Mouse (Mus musculus): Measurements from ENCODE around the gene 2310009B15Rik. TPM values are rescaled to one million over a fixed set of nuclear protein-coding genes. Genes with fewer than 3 reads are reported as not detected.

2310009B15Rik gene
- polyA plus RNA-seq, 1 experiment from 2014 or later = 26.4 TPM

GRCm38 (mm10) chr1:138850823-138851222 is 5.8 kb downstream of the 2310009B15Rik start:
- Histone ChIP-seq H3K9me3 (ENCODE audit: control insufficient read depth, low read length) (no peaks in the 10 kb centered on the region), H3K27me3 (replicated peaks; ENCODE audit: control insufficient read depth, insufficient read depth, low read length) (peaks cover 10% of the 10 kb centered on the region), H3K4me3 (replicated peaks; ENCODE audit: low read length) (no peak overlapping the region), H3K4me2 (ENCODE audit: low read length) (no peak overlapping the region), H3K36me3 (ENCODE audit: control insufficient read depth, insufficient read depth) (no peaks in the 10 kb centered on the region), H3K9ac (replicated peaks; ENCODE audit: low read depth, low read length) (no peak overlapping the region), H3K27ac (ENCODE audit: low read length) (no peak overlapping the region), H3K4me1 (replicated peaks; ENCODE audit: control insufficient read depth, insufficient read depth, low read length) (peaks cover 23% of the 10 kb centered on the region)
- 97% methylated on average over 1 of the region's 1 CpGs for WGBS
- no peak for ATAC-seq

GRCm38 (mm10) chr1:138850161-138850539 is 6.5 kb downstream of the 2310009B15Rik start:
- Histone ChIP-seq H3K27me3 (replicated peaks; ENCODE audit: control insufficient read depth, insufficient read depth, low read length) (peaks cover 17% of the 10 kb centered on the region), H3K36me3 (ENCODE audit: control insufficient read depth, insufficient read depth) (no peaks in the 10 kb centered on the region), H3K4me1 (replicated peaks; ENCODE audit: control insufficient read depth, insufficient read depth, low read length) (peaks cover 21% of the 10 kb centered on the region), H3K9me3 (ENCODE audit: control insufficient read depth, low read length) (no peaks in the 10 kb centered on the region), H3K9ac (replicated peaks; ENCODE audit: low read depth, low read length) (no peak overlapping the region), H3K27ac (ENCODE audit: low read length) (no peak overlapping the region), H3K4me3 (replicated peaks; ENCODE audit: low read length) (no peak overlapping the region), H3K4me2 (ENCODE audit: low read length) (no peak overlapping the region)
- no peak for ATAC-seq
- 43% methylated on average over 2 of the region's 4 CpGs for WGBS

DNA sequence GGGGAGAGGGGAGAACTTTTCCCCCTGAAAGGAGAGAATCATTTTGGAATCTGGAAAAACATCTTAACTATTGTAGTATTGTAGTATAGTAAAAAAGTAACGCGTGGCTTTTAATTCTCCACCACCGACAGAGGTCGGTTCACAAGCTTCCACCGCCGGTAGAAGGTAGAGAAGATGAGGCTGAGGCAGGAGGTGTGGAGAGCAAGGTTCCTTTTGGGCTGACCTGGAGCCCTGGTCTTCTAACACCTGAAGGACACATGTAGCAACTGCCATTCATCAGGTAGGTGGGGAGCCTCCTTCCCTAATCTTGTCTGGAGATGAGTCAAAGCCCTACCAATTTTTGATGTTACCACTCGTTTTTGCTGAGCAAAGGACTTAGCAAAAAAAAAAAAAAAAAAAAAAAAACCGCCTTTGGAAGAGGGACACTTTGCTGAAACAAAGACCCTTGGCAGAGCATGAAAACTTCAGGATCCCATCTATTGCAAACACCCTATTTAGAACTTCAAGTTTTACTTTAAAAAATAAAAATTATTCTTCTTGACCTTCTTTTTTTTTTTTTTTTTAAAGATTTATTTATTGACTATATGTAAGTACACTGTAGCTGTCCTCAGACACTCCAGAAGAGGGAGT is 7.0 kb downstream of the 2310009B15Rik start:
- Histone ChIP-seq H3K9me3 (ENCODE audit: control insufficient read depth, low read length) (no peaks in the 10 kb centered on the region), H3K27ac (ENCODE audit: low read length) (no peak overlapping the region), H3K4me3 (replicated peaks; ENCODE audit: low read length) (no peak overlapping the region), H3K4me1 (replicated peaks; ENCODE audit: control insufficient read depth, insufficient read depth, low read length) (peaks cover 21% of the 10 kb centered on the region), H3K27me3 (replicated peaks; ENCODE audit: control insufficient read depth, insufficient read depth, low read length) (peaks cover 22% of the 10 kb centered on the region), H3K36me3 (ENCODE audit: control insufficient read depth, insufficient read depth) (no peaks in the 10 kb centered on the region), H3K9ac (replicated peaks; ENCODE audit: low read depth, low read length) (no peak overlapping the region), H3K4me2 (ENCODE audit: low read length) (no peak overlapping the region)
- ATAC-seq = no peak
- 15% methylated on average over 8 of the region's 8 CpGs for WGBS

DNA sequence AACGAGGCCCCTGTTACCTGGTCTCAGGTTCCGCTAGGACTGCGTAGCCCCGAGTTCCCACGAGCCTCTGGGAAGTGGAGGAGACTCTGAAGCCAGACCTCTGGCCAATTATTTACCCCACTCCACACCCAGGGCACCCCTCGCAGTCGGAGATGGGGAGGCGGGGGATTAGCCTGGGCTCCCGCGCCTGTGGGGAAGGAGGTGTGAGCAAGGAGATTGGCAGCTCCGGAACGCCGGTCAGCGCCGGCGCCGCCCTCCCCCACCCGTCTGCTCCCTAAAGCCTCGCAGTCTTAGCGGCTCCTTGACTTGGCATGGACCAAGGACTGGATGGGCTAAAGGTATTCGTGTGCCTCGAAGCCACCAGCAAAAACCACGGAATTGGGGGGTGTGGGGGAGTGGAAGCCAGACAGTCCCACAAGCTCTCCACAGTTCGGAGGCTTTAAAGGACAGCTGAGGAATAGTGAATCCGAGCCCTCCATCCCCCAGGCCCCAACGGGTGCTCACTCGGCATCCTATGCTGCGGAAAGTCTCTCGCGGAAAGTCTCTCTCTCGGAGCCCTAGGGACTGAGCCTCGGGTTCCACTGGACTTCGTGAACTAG is 8.0 kb downstream of the 2310009B15Rik start, which contains the start of gene Lhx9:
Gene Lhx9, minus strand, starts transcription at position 67 of the 599 bp plus-strand sequence.
- Histone ChIP-seq H3K9ac (replicated peaks; ENCODE audit: low read depth, low read length) (peak within 1 kb of the TSS; percentile 36), H3K27me3 (replicated peaks; ENCODE audit: control insufficient read depth, insufficient read depth, low read length) (peaks cover 27% of the 10 kb centered on the region), H3K9me3 (ENCODE audit: control insufficient read depth, low read length) (no peaks in the 10 kb centered on the region), H3K4me2 (ENCODE audit: low read length) (peak within 1 kb of the TSS; percentile 52), H3K27ac (ENCODE audit: low read length) (no peak within 1 kb of the TSS; the same call in 1 of the 2 replicates), H3K36me3 (ENCODE audit: control insufficient read depth, insufficient read depth) (no peaks in the 10 kb centered on the region), H3K4me3 (replicated peaks; ENCODE audit: low read length) (peak within 1 kb of the TSS; percentile 43), H3K4me1 (replicated peaks; ENCODE audit: control insufficient read depth, insufficient read depth, low read length) (peaks cover 27% of the 10 kb centered on the region)
- under 1% methylated on average over 33 of the region's 33 CpGs for WGBS
- peak; percentile 40 for ATAC-seq

- Histone ChIP-seq H3K4me3 (replicated peaks; ENCODE audit: low read length) (peak overlapping the region; percentile 43), H3K4me1 (replicated peaks; ENCODE audit: control insufficient read depth, insufficient read depth, low read length) (peaks cover 31% of the 10 kb centered on the region), H3K4me2 (ENCODE audit: low read length) (peak overlapping the region; percentile 52), H3K9ac (replicated peaks; ENCODE audit: low read depth, low read length) (peak overlapping the region; percentile 36), H3K9me3 (ENCODE audit: control insufficient read depth, low read length) (no peaks in the 10 kb centered on the region), H3K27ac (ENCODE audit: low read length) (no peak overlapping the region; the same call in 1 of the 2 replicates), H3K36me3 (ENCODE audit: control insufficient read depth, insufficient read depth) (no peaks in the 10 kb centered on the region), H3K27me3 (replicated peaks; ENCODE audit: control insufficient read depth, insufficient read depth, low read length) (peaks cover 27% of the 10 kb centered on the region)
- ATAC-seq = peak; percentile 32
- WGBS = under 1% methylated on average over 16 of the region's 16 CpGs
These were observed 8.6 kb downstream of the 2310009B15Rik start for GRCm38 (mm10) chr1:138848026-138848425.

DNA sequence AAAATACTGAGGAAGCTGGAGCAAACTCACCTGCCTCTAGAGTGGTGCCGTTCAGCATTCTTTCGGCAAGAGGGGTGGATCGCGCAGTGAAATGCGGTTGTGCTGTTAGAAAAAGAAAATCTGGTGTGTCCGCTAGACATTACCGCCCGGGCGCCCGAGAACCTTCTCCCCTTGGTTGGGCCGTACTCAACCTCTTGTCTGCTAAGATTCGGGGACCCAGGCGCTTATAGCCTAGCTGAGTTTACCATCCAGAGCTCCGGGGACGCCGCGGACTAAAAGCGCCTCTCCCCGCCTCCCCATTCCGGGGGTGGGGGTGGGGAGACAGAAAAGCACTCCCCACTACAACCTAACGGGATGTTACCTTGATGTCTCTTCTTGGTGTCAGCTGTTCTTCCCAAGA is 9.5 kb downstream of the 2310009B15Rik start:
- Histone ChIP-seq H3K27me3 (replicated peaks; ENCODE audit: control insufficient read depth, insufficient read depth, low read length) (peaks cover 27% of the 10 kb centered on the region), H3K9ac (replicated peaks; ENCODE audit: low read depth, low read length) (peak overlapping the region; percentile 12), H3K9me3 (ENCODE audit: control insufficient read depth, low read length) (no peaks in the 10 kb centered on the region), H3K4me3 (replicated peaks; ENCODE audit: low read length) (peak overlapping the region; percentile 37), H3K4me1 (replicated peaks; ENCODE audit: control insufficient read depth, insufficient read depth, low read length) (peaks cover 35% of the 10 kb centered on the region), H3K36me3 (ENCODE audit: control insufficient read depth, insufficient read depth) (no peaks in the 10 kb centered on the region), H3K27ac (ENCODE audit: low read length) (no peak overlapping the region), H3K4me2 (ENCODE audit: low read length) (peak overlapping the region; percentile 49)
- 0% methylated on average over 21 of the region's 21 CpGs for WGBS
- ATAC-seq = no peak

DNA sequence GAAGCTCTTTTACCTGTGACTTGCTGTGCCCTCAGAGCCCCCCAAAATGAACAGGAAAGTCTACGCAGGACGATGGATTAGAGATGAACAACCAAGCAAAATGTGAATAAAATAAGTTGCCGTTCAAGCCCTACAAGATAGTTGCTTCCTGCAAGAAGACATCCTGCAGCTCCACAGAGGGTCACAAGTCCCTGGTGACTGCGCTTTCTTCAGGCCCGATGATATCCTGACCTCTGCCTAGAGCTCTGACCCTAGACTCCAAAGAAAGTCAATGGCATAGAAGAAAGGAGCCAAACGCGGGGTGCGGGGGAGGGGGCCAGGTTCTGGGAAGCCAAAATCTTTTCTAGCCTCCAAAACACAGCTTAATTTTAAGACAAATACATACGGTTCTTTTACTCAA is 10.1 kb downstream of the 2310009B15Rik start:
- Histone ChIP-seq H3K27me3 (replicated peaks; ENCODE audit: control insufficient read depth, insufficient read depth, low read length) (peaks cover 27% of the 10 kb centered on the region), H3K9ac (replicated peaks; ENCODE audit: low read depth, low read length) (no peak overlapping the region; the same call in 1 of the 2 replicates), H3K36me3 (ENCODE audit: control insufficient read depth, insufficient read depth) (no peaks in the 10 kb centered on the region), H3K4me1 (replicated peaks; ENCODE audit: control insufficient read depth, insufficient read depth, low read length) (peaks cover 40% of the 10 kb centered on the region), H3K27ac (ENCODE audit: low read length) (no peak overlapping the region), H3K9me3 (ENCODE audit: control insufficient read depth, low read length) (no peaks in the 10 kb centered on the region), H3K4me2 (ENCODE audit: low read length) (peak overlapping the region; percentile 7; the same call in 1 of the 2 replicates), H3K4me3 (replicated peaks; ENCODE audit: low read length) (peak overlapping the region; percentile 0; the same call in 1 of the 2 replicates)
- no peak for ATAC-seq
- WGBS = 11% methylated on average over 9 of the region's 9 CpGs

DNA sequence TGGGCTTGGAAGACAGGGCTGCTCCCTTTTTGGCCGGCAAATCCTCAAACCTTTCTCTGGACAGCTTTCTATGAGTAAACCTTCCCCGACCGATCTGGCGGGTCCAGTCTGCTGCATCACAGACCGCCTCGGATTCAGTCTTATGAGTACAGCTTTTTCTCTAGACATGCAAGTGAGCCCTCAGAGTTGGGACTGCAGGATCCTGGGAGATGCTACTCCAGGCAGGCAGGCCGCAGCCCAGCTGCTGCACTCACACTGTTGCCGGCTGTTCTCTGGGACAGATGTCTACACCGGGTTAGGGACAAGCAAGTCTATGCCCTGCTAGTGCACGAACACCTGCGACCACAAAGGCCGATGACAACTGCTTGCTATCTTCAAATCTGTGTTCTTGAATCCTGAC is 10.5 kb downstream of the 2310009B15Rik start:
- H3K36me3 ChIP-seq (ENCODE audit: control insufficient read depth, insufficient read depth) = no peaks in the 10 kb centered on the region
- no peak for ATAC-seq
- peak overlapping the region; percentile 12; the same call in 1 of the 2 replicates for H3K4me2 ChIP-seq (ENCODE audit: low read length)
- H3K27me3 ChIP-seq (replicated peaks; ENCODE audit: control insufficient read depth, insufficient read depth, low read length) = peaks cover 27% of the 10 kb centered on the region
- H3K4me1 ChIP-seq (replicated peaks; ENCODE audit: control insufficient read depth, insufficient read depth, low read length) = peaks cover 45% of the 10 kb centered on the region
- WGBS = 14% methylated on average over 12 of the region's 12 CpGs
- H3K9ac ChIP-seq (replicated peaks; ENCODE audit: low read depth, low read length) = no peak overlapping the region; the same call in 1 of the 2 replicates
- no peak overlapping the region for H3K27ac ChIP-seq (ENCODE audit: low read length)
- no peaks in the 10 kb centered on the region for H3K9me3 ChIP-seq (ENCODE audit: control insufficient read depth, low read length)
- peak overlapping the region; percentile 5; the same call in 1 of the 2 replicates for H3K4me3 ChIP-seq (replicated peaks; ENCODE audit: low read length)

DNA sequence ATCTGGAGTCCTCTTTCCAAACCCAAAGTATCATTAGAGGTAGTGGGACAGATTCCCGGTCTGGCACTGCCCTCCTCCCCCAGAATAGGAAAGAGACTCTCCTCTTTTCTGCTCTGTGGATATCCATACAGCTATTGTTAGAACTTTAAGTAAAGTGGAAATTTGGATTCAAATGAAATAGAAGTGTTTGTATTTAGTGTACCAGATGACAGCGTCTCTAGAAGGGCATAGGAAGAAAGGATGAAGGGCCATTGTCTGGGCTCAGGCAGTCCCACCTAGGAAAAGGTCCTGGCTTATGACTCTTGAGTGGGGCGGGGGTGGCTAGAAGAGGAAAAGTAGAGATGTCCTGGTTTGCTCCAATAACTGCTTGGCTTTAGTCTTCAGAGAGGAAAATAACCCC is 11.2 kb downstream of the 2310009B15Rik start:
- Histone ChIP-seq H3K9ac (replicated peaks; ENCODE audit: low read depth, low read length) (no peak overlapping the region), H3K4me3 (replicated peaks; ENCODE audit: low read length) (no peak overlapping the region), H3K4me1 (replicated peaks; ENCODE audit: control insufficient read depth, insufficient read depth, low read length) (peaks cover 48% of the 10 kb centered on the region), H3K36me3 (ENCODE audit: control insufficient read depth, insufficient read depth) (no peaks in the 10 kb centered on the region), H3K4me2 (ENCODE audit: low read length) (no peak overlapping the region; the same call in 1 of the 2 replicates), H3K9me3 (ENCODE audit: control insufficient read depth, low read length) (no peaks in the 10 kb centered on the region), H3K27me3 (replicated peaks; ENCODE audit: control insufficient read depth, insufficient read depth, low read length) (peaks cover 27% of the 10 kb centered on the region), H3K27ac (ENCODE audit: low read length) (no peak overlapping the region)
- 19% methylated on average over 3 of the region's 3 CpGs for WGBS
- no peak for ATAC-seq
